Mouse (Mus musculus): ENCODE results near the gene Emilin1. TPM values are rescaled to one million over a fixed set of nuclear protein-coding genes. Genes with fewer than 3 reads are reported as not detected.

Emilin1 gene
- 5.9 and 22.8 TPM in 2 replicates for polyA plus RNA-seq (2012; ENCODE audit: low replicate concordance)

GRCm38 (mm10) chr5:30913060-30913841 is at the start of gene Emilin1:
TSS of gene Emilin1 (plus strand) at chr5:30913402.

GRCm38 (mm10) chr5:30867712-30868111 is 45.5 kb upstream of the Emilin1 start, which contains the start of gene Tmem214:
TSS of gene Tmem214 (plus strand) at chr5:30868012.

GRCm38 (mm10) chr5:30888337-30889087 is 24.7 kb upstream of the Emilin1 start, which contains the start of gene Agbl5:
TSS of gene Agbl5 (plus strand) at chr5:30888694.

GRCm38 (mm10) chr5:30907413-30908059 is 5.7 kb upstream of the Emilin1 start, which contains the start of gene Ost4:
TSS of gene Ost4 (minus strand) at chr5:30907788.

GRCm38 (mm10) chr5:30921256-30922033 is 8.2 kb downstream of the Emilin1 start, which contains the start of gene Khk:
TSS of gene Khk (plus strand) at chr5:30921431.

GRCm38 (mm10) chr5:30944956-30945781 is 32.0 kb downstream of the Emilin1 start, which contains the start of gene Cgref1:
TSS of gene Cgref1 (minus strand) at chr5:30945591.

GRCm38 (mm10) chr5:30959966-30960501 is 46.8 kb downstream of the Emilin1 start, which contains the start of gene Preb:
TSS of gene Preb (minus strand) at chr5:30960361.

GRCm38 (mm10) chr5:30968416-30968815 is 55.2 kb downstream of the Emilin1 start, which contains the start of gene Tcf23:
TSS of gene Tcf23 (plus strand) at chr5:30968662.

Other genes with a start within 250 kb of the Emilin1 start
- 397 and 536 TPM in 2 replicates for gene Cenpa, start 246.6 kb upstream of the Emilin1 start, polyA plus RNA-seq (2012; ENCODE audit: low replicate concordance)
- 0.19 and 0.23 TPM in 2 replicates for gene Dpysl5, start 201.8 kb upstream of the Emilin1 start, polyA plus RNA-seq (2012; ENCODE audit: low replicate concordance)
- gene Mapre3, start 98.8 kb upstream of the Emilin1 start, polyA plus RNA-seq (2012; ENCODE audit: low replicate concordance): 9.3 and 21.1 TPM in 2 replicates
- 13.1 and 32.5 TPM in 2 replicates for gene Tmem214, start 45.4 kb upstream of the Emilin1 start, polyA plus RNA-seq (2012; ENCODE audit: low replicate concordance)
- gene Agbl5, start 24.7 kb upstream of the Emilin1 start, polyA plus RNA-seq (2012; ENCODE audit: low replicate concordance): 40.6 and 66.1 TPM in 2 replicates
- gene Ost4, start 5.6 kb upstream of the Emilin1 start, polyA plus RNA-seq (2012; ENCODE audit: low replicate concordance): 52.3 and 99.1 TPM in 2 replicates
- 6.8 and 14.6 TPM in 2 replicates for gene Khk, start 8.0 kb downstream of the Emilin1 start, polyA plus RNA-seq (2012; ENCODE audit: low replicate concordance)
- gene Cgref1, start 32.2 kb downstream of the Emilin1 start, polyA plus RNA-seq (2012; ENCODE audit: low replicate concordance): not detected in 2 replicates
- gene Preb, start 47.0 kb downstream of the Emilin1 start, polyA plus RNA-seq (2012; ENCODE audit: low replicate concordance): 106 and 114 TPM in 2 replicates
- 0.23 and 0.33 TPM in 2 replicates for gene Tcf23, start 55.3 kb downstream of the Emilin1 start, polyA plus RNA-seq (2012; ENCODE audit: low replicate concordance)
- gene Atraid, start 134.9 kb downstream of the Emilin1 start, polyA plus RNA-seq (2012; ENCODE audit: low replicate concordance): 8.0 and 9.4 TPM in 2 replicates
- gene Slc5a6, start 135.5 kb downstream of the Emilin1 start, polyA plus RNA-seq (2012; ENCODE audit: low replicate concordance): 1.1 and 10.6 TPM in 2 replicates
- 574 and 647 TPM in 2 replicates for gene Cad, start 141.4 kb downstream of the Emilin1 start, polyA plus RNA-seq (2012; ENCODE audit: low replicate concordance)
- not detected in 2 replicates for gene Dnajc5g, start 192.9 kb downstream of the Emilin1 start, polyA plus RNA-seq (2012; ENCODE audit: low replicate concordance)
- gene Slc30a3, start 194.8 kb downstream of the Emilin1 start, polyA plus RNA-seq (2012; ENCODE audit: low replicate concordance): 0.68 TPM in 1 of 2 replicates, not detected in the other
- not detected in 2 replicates for gene Trim54, start 203.3 kb downstream of the Emilin1 start, polyA plus RNA-seq (2012; ENCODE audit: low replicate concordance)
- not detected in 2 replicates for gene Ucn, start 225.4 kb downstream of the Emilin1 start, polyA plus RNA-seq (2012; ENCODE audit: low replicate concordance)
- gene Mpv17, start 240.8 kb downstream of the Emilin1 start, polyA plus RNA-seq (2012; ENCODE audit: low replicate concordance): 8.5 and 16.4 TPM in 2 replicates